Mouse (Mus musculus) ES-Bruce4 (cell line): ENCODE measurements around the gene Lin37. TPM values are rescaled to one million over a fixed set of nuclear protein-coding genes. Genes with fewer than 3 reads are reported as not detected.
A peak's percentile ranks its signal among the peaks of the same experiment; 100 is the strongest.

Experiments
- H3K27ac ChIP-seq: 2 replicates; pipeline ENCODE4 v1.5.1; 2012; ENCODE audit warnings: low read length, inconsistent platforms; ENCODE audit not compliant: insufficient read depth
- H3K27me3 ChIP-seq: 2 replicates; pipeline ENCODE4 v1.6.1; 2012; ENCODE audit warnings: mild to moderate bottlenecking, low read length, inconsistent platforms; ENCODE audit not compliant: control insufficient read depth, poor library complexity, insufficient read depth, severe bottlenecking
- H3K36me3 ChIP-seq: 2 replicates; pipeline ENCODE4 v1.6.1; 2012; ENCODE audit warnings: inconsistent platforms, mild to moderate bottlenecking, low read length, moderate library complexity; ENCODE audit not compliant: control insufficient read depth, poor library complexity, insufficient read depth, severe bottlenecking
- H3K4me1 ChIP-seq: one replicate; pipeline ENCODE4 v1.8.1; 2011; ENCODE audit warnings: low read length; ENCODE audit not compliant: control insufficient read depth, insufficient read depth
- H3K4me3 ChIP-seq: 2 replicates; pipeline ENCODE4 v1.5.1; 2011; ENCODE audit warnings: low read depth, mild to moderate bottlenecking, low read length
- H3K9ac ChIP-seq: 2 replicates; pipeline ENCODE4 v1.6.1; 2012; ENCODE audit warnings: low read depth, mild to moderate bottlenecking, inconsistent platforms; ENCODE audit not compliant: poor library complexity, severe bottlenecking
- H3K9me3 ChIP-seq: replicated peaks from 2 replicates; pipeline ENCODE4 v1.6.1; 2012; ENCODE audit warnings: mild to moderate bottlenecking, low read length, inconsistent platforms; ENCODE audit not compliant: control insufficient read depth, poor library complexity, insufficient read depth, severe bottlenecking
- CTCF ChIP-seq: IDR thresholded peaks from one replicate; pipeline ENCODE4 v1.8.1; 2011; ENCODE audit warnings: low read depth, low read length
- EP300 ChIP-seq: IDR thresholded peaks from 2 replicates; pipeline ENCODE4 v1.6.1; 2011; ENCODE audit warnings: low read depth, low read length; ENCODE audit not compliant: insufficient read depth
- POLR2A ChIP-seq: IDR thresholded peaks from one replicate; pipeline ENCODE4 v1.8.1; 2011; ENCODE audit warnings: low read length; ENCODE audit not compliant: insufficient read depth
- polyA plus RNA-seq: library from polyadenylated mRNA; stranded (reverse); fragments of >200 nt; gene quantifications from 2 replicates; pipeline ENCODE4 v1.2.4, GENCODE M21; 2011; ENCODE audit warnings: low read depth; ENCODE audit not compliant: missing spikeins, insufficient read depth, insufficient read length

Lin37 gene
- polyA plus RNA-seq: 23.3 and 29.3 TPM in 2 replicates

DNA sequence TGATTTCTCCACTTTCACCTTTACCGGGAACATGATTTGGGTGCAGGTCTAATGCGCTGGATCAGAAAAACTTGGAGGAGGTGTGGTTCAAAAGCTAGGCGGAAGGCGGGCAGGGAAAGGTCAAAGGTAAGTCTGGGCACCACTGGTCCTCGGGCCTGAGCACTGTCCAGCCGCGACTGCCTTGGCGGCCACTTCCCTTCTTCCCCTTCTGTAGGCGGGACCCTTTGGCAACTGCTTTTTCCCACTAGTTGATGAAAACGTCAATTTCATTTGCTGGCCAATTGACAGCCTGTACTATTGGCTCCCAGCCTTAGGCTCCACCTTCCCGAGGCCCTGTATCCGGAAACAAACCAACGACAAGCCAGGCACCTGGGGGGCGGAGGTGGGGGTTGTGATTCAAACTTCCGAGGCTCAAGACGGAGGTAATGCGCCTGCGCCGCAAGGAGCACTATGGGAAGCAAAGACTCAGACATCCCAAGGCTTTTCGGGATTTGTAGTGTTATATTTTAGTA, at the start of gene Lin37:
TSS of gene Lin37 (minus strand) at position 396 of the 512 bp plus-strand sequence.
- peak within 1 kb of the TSS; percentile 93 for H3K4me3 ChIP-seq
- H3K27ac ChIP-seq: peak within 1 kb of the TSS; percentile 13; the same call in 1 of the 2 replicates
- peaks cover 16% of the 10 kb centered on the region for H3K36me3 ChIP-seq
- peak within 1 kb of the TSS; percentile 74 for H3K9ac ChIP-seq
- H3K27me3 ChIP-seq: no peaks in the 10 kb centered on the region
- no peaks in the 10 kb centered on the region for H3K9me3 ChIP-seq
- peaks cover 3% of the 10 kb centered on the region for H3K4me1 ChIP-seq
- TF ChIP-seq POLR2A: peak; percentile 27
- TF ChIP-seq CTCF: no peak

DNA sequence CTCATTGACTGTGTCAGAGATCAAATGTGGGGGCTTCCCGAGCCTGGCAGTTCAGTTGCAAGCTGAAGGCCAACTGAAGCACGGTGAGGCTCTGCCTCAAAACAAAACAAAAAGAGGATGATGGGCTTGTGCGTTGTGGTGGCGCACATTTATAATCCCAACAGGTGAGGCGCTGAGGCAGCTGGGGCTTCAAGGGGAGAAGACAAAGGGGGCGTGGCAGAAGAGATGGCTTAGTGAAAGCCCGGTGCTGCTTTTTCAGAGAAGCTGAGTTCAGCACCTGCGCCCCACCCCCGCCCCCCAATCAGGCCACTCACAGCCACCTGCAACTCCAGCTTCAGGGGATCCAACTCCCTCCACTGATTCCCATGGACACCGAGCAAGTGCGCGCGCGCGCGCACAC, 48.8 kb upstream of the Lin37 start:
- no peaks in the 10 kb centered on the region for H3K9me3 ChIP-seq
- TF ChIP-seq CTCF: no peak
- TF ChIP-seq EP300: no peak
- TF ChIP-seq POLR2A: no peak
- no peak overlapping the region for H3K4me3 ChIP-seq
- peak overlapping the region; percentile 11 for H3K27ac ChIP-seq
- no peaks in the 10 kb centered on the region for H3K36me3 ChIP-seq
- H3K9ac ChIP-seq: no peak overlapping the region
- H3K4me1 ChIP-seq: peaks cover 7% of the 10 kb centered on the region
- H3K27me3 ChIP-seq: no peaks in the 10 kb centered on the region

DNA sequence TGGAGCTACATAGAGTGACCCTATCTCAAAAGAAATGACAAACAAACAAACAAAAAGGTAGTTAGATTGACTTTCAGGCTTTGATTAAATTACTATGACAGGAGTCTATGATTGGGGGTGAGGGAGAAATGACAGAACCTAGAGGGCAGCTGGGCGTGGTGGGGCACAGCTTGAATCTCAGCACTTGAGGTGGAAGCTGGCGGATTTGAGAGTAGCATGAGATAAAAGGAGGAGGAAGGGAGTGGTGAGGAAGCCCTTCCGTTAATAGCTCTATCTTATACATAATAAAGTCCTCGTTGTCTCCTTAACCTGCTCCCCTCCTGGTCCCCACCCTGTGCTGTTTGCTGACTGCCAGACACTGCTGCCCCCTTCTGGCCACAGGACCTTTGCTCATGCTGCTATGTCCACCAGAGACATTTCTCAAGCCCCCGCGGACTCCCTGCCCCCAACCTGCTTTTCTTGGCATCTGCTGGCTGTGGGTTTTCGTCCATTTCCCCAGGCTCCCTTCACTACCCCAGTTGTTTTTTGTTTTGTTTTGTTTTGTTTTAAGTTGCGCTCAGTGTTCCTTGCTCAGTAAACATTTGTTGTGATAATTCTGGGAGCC, 48.2 kb upstream of the Lin37 start:
- H3K36me3 ChIP-seq: no peaks in the 10 kb centered on the region
- H3K27me3 ChIP-seq: no peaks in the 10 kb centered on the region
- H3K4me3 ChIP-seq: no peak overlapping the region
- H3K4me1 ChIP-seq: peaks cover 13% of the 10 kb centered on the region
- H3K9ac ChIP-seq: no peak overlapping the region
- TF ChIP-seq CTCF (peak; percentile 90), POLR2A (no peak), EP300 (peak; percentile 91)
- H3K27ac ChIP-seq: peak overlapping the region; percentile 11
- no peaks in the 10 kb centered on the region for H3K9me3 ChIP-seq

DNA sequence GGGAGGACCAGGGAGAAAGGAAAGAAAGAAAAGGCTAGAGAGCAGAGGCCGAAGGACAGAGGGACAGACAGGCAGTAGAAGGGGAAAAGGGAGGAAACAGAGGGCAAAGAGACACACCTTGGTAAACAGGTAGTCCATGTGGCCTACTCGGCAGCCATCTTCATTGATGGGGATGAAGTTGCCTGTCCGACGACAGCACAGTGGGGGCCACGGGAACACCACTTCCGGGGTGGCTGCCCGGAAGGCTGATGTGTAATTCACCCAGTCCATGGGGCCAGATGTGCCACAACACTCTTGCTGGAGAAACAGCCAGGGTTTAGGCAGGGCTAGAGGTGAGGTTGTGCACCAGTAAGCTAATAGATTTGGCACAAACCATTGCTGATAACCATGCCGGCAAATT, 45.3 kb upstream of the Lin37 start:
- Histone ChIP-seq H3K27ac (peak overlapping the region; percentile 43), H3K9me3 (no peaks in the 10 kb centered on the region), H3K4me3 (no peak overlapping the region), H3K27me3 (no peaks in the 10 kb centered on the region), H3K36me3 (no peaks in the 10 kb centered on the region), H3K4me1 (peaks cover 15% of the 10 kb centered on the region), H3K9ac (no peak overlapping the region)
- TF ChIP-seq POLR2A (no peak), EP300 (no peak), CTCF (no peak)

DNA sequence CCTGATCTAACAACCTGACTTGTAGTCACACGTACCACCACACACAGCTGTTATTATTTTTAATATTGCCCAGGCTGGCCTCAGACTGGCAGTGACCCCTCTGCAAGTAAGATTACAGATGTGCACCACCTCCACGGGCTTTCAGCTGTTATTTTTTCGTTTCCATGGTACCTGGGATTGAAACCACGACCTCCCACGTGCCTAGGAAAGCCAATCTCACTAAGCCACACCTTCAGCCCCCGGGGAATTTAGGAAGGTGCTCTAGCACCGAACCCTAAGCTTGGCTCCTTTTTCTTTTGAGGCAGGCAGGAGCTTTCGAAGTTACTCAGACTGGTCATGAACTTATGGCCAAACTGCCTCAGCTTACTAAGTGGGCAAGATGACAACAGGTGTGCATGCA, 44.8 kb upstream of the Lin37 start:
- Histone ChIP-seq H3K27me3 (no peaks in the 10 kb centered on the region), H3K36me3 (no peaks in the 10 kb centered on the region), H3K27ac (peak overlapping the region; percentile 43), H3K4me1 (peaks cover 15% of the 10 kb centered on the region), H3K9ac (no peak overlapping the region), H3K4me3 (no peak overlapping the region), H3K9me3 (no peaks in the 10 kb centered on the region)
- TF ChIP-seq POLR2A: no peak
- no peak for TF ChIP-seq CTCF
- no peak for TF ChIP-seq EP300

DNA sequence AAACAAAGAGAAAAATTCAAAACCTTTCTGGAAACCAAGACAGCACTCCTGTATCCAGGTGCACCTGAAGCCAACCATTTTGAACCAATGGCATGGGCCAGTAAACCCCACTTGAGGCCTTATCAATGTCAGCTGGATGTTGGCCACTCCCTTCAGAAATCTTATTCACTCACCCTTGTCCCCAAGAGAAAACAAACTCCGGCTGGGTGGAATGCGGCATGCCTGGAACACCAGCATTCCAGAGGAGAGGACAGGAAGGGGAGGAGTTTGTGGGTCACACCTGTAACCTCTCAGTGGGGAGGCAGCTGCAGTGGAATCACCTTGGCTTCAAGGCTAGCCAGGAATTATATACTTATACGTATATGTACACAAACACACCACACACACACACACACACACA, 42.9 kb upstream of the Lin37 start:
- TF ChIP-seq CTCF (no peak), EP300 (peak; percentile 96), POLR2A (no peak)
- no peak overlapping the region for H3K9ac ChIP-seq
- H3K4me3 ChIP-seq: peak overlapping the region; percentile 9; the same call in 1 of the 2 replicates
- H3K9me3 ChIP-seq: no peaks in the 10 kb centered on the region
- peak overlapping the region; percentile 82 for H3K27ac ChIP-seq
- peaks cover 15% of the 10 kb centered on the region for H3K4me1 ChIP-seq
- H3K27me3 ChIP-seq: no peaks in the 10 kb centered on the region
- no peaks in the 10 kb centered on the region for H3K36me3 ChIP-seq

DNA sequence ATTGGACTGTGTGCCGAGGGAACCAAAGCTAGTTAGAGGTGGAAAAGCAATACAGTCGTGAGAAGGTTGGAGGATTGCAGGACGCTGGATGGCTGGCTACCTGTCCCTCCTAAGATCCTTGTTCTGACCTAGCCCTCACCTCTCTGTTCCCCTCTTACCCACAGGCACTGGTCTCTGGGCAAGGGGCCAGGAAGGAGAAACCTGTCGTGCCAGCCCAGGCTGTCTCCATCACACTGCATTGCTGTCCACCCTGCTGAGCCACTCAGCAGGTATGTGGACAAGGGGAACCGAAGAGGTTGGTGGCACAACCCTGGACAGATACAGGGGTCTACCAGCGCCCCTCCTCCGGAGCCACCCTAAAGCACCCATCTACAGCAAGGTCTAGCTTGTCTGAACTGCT, 41.0 kb upstream of the Lin37 start:
- Histone ChIP-seq H3K9me3 (no peaks in the 10 kb centered on the region), H3K9ac (peak overlapping the region; percentile 30), H3K27ac (peak overlapping the region; percentile 82), H3K27me3 (no peaks in the 10 kb centered on the region), H3K4me1 (peaks cover 15% of the 10 kb centered on the region), H3K4me3 (no peak overlapping the region), H3K36me3 (no peaks in the 10 kb centered on the region)
- TF ChIP-seq POLR2A (no peak), EP300 (no peak), CTCF (no peak)
